Mouse (Mus musculus): ENCODE measurements at regions not wholly inside any gene's neighbourhood (a gene's known extent, or its start where the extent isn't known, plus 50 kb on each side); places are given as distances from the start of the nearest gene placed in this dataset.

DNA sequence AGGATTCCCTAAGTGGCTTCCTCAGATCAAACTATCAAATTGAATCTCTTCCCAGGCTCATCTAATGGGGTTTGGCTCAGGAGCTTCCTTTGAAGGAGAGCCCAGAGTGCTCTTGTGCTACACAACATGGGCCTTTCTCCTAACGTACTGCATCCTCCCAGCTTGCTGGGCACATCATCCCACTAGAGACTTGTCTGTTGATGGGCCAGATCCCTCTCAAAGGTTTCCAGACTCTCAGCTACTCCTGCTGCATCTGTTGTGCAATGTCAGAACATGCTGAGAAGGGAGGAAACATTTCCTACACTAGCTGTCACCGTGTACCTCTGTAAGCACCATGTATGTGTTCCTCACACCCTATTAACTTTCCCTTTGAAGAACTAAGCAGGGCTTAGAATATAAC is 605.0 kb upstream of the Adamts9 start:
- no peaks in the 10 kb centered on the region for H3K36me3 ChIP-seq (ENCODE audit: control insufficient read depth, insufficient read depth)
- H3K4me3 ChIP-seq (ENCODE audit: low read depth, low read length): no peak overlapping the region
- TF ChIP-seq CTCF (IDR thresholded peaks at IDR 0.05; ENCODE audit: low read depth): no peak
- H3K9me3 ChIP-seq (ENCODE audit: control insufficient read depth): no peaks in the 10 kb centered on the region
- H3K27me3 ChIP-seq (replicated peaks; ENCODE audit: control insufficient read depth, insufficient read depth, low read length): no peaks in the 10 kb centered on the region
- H3K9ac ChIP-seq (ENCODE audit: low read depth, low read length): no peak overlapping the region
- ATAC-seq: no peak
- no peak overlapping the region for H3K4me2 ChIP-seq (replicated peaks; ENCODE audit: low read depth)
- WGBS: 79% methylated on average over 2 of the region's 2 CpGs
- H3K27ac ChIP-seq (ENCODE audit: low read depth, low read length): no peak overlapping the region
- no peaks in the 10 kb centered on the region for H3K4me1 ChIP-seq (replicated peaks; ENCODE audit: control insufficient read depth, insufficient read depth, low read length)

DNA sequence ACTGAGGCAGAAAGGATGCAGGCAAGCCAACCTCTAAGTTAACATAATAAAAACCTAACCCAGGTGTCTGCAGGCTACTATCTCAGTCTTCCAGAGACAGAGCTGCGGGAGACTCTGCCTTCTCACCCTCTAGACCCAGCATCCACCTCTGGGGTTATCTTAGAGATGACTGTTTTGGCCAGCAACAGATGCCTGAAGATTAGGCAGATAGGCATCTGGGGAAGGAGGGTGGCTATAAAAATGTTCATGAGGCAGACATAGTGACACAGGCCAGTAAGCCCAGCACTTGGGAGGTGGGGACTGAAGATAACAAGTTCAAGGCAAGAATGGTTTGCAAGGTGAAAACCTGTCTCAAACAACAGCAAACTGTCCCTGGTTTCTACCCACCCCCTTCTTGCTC is 601.0 kb upstream of the Adamts9 start:
- H3K4me2 ChIP-seq (replicated peaks; ENCODE audit: low read depth): no peak overlapping the region
- 61% methylated on average over 1 of the region's 1 CpGs for WGBS

DNA sequence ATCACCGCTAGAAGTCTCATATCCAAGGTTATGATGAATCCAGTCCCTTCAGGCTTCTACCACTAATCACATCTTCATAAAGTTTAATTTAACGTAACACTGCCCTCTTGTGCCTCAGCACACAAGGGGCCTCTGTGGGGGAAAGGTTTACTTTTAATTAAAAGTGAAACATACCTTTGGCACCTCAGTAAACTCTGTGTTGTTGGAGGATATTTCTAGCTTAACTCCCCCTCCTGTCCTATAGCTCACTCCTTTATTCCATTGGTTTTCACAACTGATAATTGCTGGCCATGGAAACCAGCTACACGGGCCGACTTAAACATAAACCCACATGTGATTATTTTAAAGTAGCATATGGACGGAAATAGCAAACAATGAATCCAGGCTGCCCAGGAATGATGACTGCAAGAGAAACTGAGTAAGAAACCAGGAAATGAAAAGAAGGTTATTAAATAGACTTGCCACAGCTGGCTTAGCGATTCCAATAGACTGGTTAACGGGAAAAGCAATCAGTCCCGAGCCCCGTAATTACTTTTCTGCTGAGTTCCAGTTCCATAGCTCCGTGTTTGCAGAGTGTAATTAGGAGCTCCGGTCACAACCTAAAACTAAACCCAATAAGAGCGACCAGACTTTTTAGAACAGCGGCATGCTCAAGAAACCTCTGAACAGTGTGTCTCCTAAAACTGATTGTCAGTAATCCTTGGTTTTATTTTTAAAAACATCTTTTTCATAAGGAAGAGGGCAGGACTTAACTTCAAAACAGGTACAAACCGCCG is 600.2 kb upstream of the Adamts9 start:
- Histone ChIP-seq H3K4me2 (replicated peaks; ENCODE audit: low read depth) (peak overlapping the region; percentile 53), H3K36me3 (ENCODE audit: control insufficient read depth, insufficient read depth) (no peaks in the 10 kb centered on the region), H3K4me3 (ENCODE audit: low read depth, low read length) (no peak overlapping the region), H3K9ac (ENCODE audit: low read depth, low read length) (no peak overlapping the region), H3K9me3 (ENCODE audit: control insufficient read depth) (no peaks in the 10 kb centered on the region), H3K4me1 (replicated peaks; ENCODE audit: control insufficient read depth, insufficient read depth, low read length) (no peaks in the 10 kb centered on the region), H3K27ac (ENCODE audit: low read depth, low read length) (no peak overlapping the region), H3K27me3 (replicated peaks; ENCODE audit: control insufficient read depth, insufficient read depth, low read length) (no peaks in the 10 kb centered on the region)
- 28% methylated on average over 15 of the region's 15 CpGs for WGBS
- peak; percentile 63 for TF ChIP-seq CTCF (IDR thresholded peaks at IDR 0.05; ENCODE audit: low read depth)
- no peak for ATAC-seq

More for the DNA sequence above, 601.0 kb upstream of the Adamts9 start:
- H3K9ac ChIP-seq (ENCODE audit: low read depth, low read length): no peak overlapping the region
- no peaks in the 10 kb centered on the region for H3K9me3 ChIP-seq (ENCODE audit: control insufficient read depth)
- no peak overlapping the region for H3K4me3 ChIP-seq (ENCODE audit: low read depth, low read length)
- no peaks in the 10 kb centered on the region for H3K4me1 ChIP-seq (replicated peaks; ENCODE audit: control insufficient read depth, insufficient read depth, low read length)
- no peak for TF ChIP-seq CTCF (IDR thresholded peaks at IDR 0.05; ENCODE audit: low read depth)
- no peaks in the 10 kb centered on the region for H3K36me3 ChIP-seq (ENCODE audit: control insufficient read depth, insufficient read depth)
- no peak overlapping the region for H3K27ac ChIP-seq (ENCODE audit: low read depth, low read length)
- no peaks in the 10 kb centered on the region for H3K27me3 ChIP-seq (replicated peaks; ENCODE audit: control insufficient read depth, insufficient read depth, low read length)
- no peak for ATAC-seq

DNA sequence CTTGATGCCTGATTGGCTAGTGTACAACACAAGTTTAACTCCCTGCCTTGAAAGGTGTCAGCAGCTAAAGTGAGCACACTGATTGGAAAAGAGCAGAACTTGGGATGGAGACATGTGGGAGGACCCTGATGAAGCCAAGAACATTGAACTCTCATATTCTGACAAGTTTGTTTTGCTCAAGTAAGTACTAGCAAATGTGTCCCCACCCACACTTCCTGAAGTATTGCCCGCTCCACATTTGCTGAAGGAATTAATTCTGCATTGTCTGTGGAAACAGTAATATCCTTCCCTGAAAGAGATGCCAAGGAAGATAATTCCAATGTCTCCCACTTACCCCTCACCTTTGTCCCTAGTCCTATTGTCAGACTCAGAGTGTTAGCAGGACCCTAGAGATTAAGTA is 596.3 kb upstream of the Adamts9 start:
- Histone ChIP-seq H3K27ac (ENCODE audit: low read depth, low read length) (no peak overlapping the region), H3K36me3 (ENCODE audit: control insufficient read depth, insufficient read depth) (no peaks in the 10 kb centered on the region), H3K27me3 (replicated peaks; ENCODE audit: control insufficient read depth, insufficient read depth, low read length) (no peaks in the 10 kb centered on the region), H3K9ac (ENCODE audit: low read depth, low read length) (no peak overlapping the region), H3K9me3 (ENCODE audit: control insufficient read depth) (no peaks in the 10 kb centered on the region), H3K4me1 (replicated peaks; ENCODE audit: control insufficient read depth, insufficient read depth, low read length) (no peaks in the 10 kb centered on the region), H3K4me3 (ENCODE audit: low read depth, low read length) (no peak overlapping the region), H3K4me2 (replicated peaks; ENCODE audit: low read depth) (no peak overlapping the region)
- ATAC-seq: no peak
- TF ChIP-seq CTCF (IDR thresholded peaks at IDR 0.05; ENCODE audit: low read depth): no peak
- 93% methylated on average over 1 of the region's 1 CpGs for WGBS

DNA sequence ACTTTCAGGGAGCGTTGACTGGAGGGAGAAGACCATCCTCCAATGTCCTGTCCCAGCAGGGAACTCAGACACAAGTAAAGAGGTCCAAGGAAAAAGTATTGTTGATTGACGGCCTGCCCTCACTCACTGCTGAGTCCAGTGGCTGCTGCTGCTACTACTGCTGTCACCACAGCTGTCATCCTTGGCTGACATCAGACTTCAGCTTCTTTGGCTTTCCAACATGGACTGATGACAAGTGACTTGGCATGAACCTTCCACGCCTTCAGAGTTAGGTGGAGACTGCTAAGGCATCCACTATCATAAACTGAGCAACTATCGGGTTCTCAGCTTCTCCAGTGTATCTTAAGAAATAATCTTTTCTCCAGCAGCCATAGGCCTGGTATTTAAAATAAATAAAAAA is 595.9 kb upstream of the Adamts9 start:
- no peak overlapping the region for H3K27ac ChIP-seq (ENCODE audit: low read depth, low read length)
- no peak overlapping the region for H3K4me2 ChIP-seq (replicated peaks; ENCODE audit: low read depth)
- 86% methylated on average over 4 of the region's 4 CpGs for WGBS
- TF ChIP-seq CTCF (IDR thresholded peaks at IDR 0.05; ENCODE audit: low read depth): no peak
- H3K4me1 ChIP-seq (replicated peaks; ENCODE audit: control insufficient read depth, insufficient read depth, low read length): no peaks in the 10 kb centered on the region
- H3K9ac ChIP-seq (ENCODE audit: low read depth, low read length): no peak overlapping the region
- no peaks in the 10 kb centered on the region for H3K36me3 ChIP-seq (ENCODE audit: control insufficient read depth, insufficient read depth)
- H3K27me3 ChIP-seq (replicated peaks; ENCODE audit: control insufficient read depth, insufficient read depth, low read length): no peaks in the 10 kb centered on the region
- H3K9me3 ChIP-seq (ENCODE audit: control insufficient read depth): no peaks in the 10 kb centered on the region
- H3K4me3 ChIP-seq (ENCODE audit: low read depth, low read length): no peak overlapping the region
- no peak for ATAC-seq

DNA sequence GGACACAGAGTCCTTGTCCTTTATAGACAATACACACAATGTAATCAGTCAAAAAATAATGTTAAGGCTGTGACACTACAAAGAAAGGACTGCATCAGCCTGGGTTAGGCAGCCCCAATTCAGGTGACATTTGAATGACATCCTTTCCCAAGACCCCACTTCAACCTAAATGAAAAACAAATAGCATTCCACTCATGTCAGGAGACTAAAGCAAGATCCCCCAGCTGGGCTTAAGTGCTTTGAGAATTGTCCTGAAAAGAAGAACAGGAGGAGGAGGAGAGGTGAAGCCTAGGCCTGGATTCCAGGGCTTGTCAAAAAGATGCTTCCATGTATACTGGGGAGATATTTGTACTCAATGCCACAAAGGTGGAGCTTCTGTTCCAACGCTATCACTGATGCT is 594.7 kb upstream of the Adamts9 start:
- ATAC-seq: no peak
- H3K4me1 ChIP-seq (replicated peaks; ENCODE audit: control insufficient read depth, insufficient read depth, low read length): no peaks in the 10 kb centered on the region
- H3K27me3 ChIP-seq (replicated peaks; ENCODE audit: control insufficient read depth, insufficient read depth, low read length): no peaks in the 10 kb centered on the region
- H3K4me2 ChIP-seq (replicated peaks; ENCODE audit: low read depth): no peak overlapping the region
- no peaks in the 10 kb centered on the region for H3K36me3 ChIP-seq (ENCODE audit: control insufficient read depth, insufficient read depth)
- H3K9ac ChIP-seq (ENCODE audit: low read depth, low read length): no peak overlapping the region
- WGBS: 61% methylated on average over 1 of the region's 1 CpGs
- no peak for TF ChIP-seq CTCF (IDR thresholded peaks at IDR 0.05; ENCODE audit: low read depth)
- no peaks in the 10 kb centered on the region for H3K9me3 ChIP-seq (ENCODE audit: control insufficient read depth)
- H3K27ac ChIP-seq (ENCODE audit: low read depth, low read length): no peak overlapping the region
- H3K4me3 ChIP-seq (ENCODE audit: low read depth, low read length): no peak overlapping the region

Measured in intestine, postnatal 0 days (tissue).